Mouse (Mus musculus) heart, postnatal 0 days (tissue): Measurements from ENCODE around the gene Bcl9.

ENCODE experiments used
- CTCF ChIP-seq: IDR thresholded peaks from 2 replicates; pipeline ENCODE4 v1.5.1; 2016; ENCODE audit warnings: antibody characterized with exemption, control low read depth, low read depth
- EP300 ChIP-seq: IDR thresholded peaks from 2 replicates; pipeline ENCODE4 v1.6.1; 2016; ENCODE audit warnings: antibody characterized with exemption, low read depth

DNA sequence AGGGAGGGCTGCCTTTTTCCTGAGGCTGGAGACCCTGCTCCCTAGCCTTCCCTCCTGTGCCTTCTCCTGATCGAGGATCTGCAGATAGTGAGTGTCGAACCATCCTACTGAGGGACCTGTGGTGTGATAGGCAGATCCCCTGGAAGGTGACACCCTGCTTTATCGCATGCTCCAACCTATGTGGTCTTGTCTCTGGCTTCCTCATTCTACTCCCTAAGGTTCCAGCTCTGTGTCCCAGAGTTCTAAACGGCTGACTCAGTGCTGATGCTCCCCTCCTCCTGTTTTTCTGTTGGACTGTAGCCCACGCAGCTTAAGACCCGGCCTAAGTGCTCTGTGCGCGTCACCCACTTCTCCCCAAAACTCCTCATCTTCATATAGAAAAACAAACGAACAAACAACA, 65.9 kb downstream of the Bcl9 start:
- no peak for TF ChIP-seq EP300
- no peak for TF ChIP-seq CTCF
